Mouse (Mus musculus) lung, postnatal 14 days (tissue): ENCODE data around the gene Olfr520.
"Not testable (repeated sequence)": the region's sequence is repeated elsewhere in the genome, so short reads cannot be mapped to it uniquely, and the experiment has no call there.

Experiments used
- DNase-seq: peaks from one replicate; pipeline ENCODE4 v3.0.0; 2021

Gene Olfr520

DNA sequence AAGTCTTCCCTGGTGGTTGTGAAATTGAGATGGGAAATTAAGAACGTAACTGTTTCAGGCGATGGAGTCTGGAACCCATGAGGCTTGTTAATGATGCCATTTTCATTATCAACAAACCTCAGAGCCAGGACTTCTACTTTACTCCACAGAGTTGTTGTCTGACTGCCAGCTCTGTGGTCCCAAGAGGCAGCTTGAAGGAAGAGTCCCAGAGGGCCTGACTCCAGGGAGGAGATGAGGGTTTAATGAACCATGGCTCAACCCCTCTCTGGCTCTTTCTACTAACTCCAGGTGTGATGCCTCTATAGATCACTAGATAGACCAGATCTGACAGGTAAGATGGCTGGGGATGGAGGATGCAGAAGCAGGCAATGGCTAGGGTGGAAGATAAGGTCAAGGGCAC is at the start of gene Olfr520:
TSS of gene Olfr520 (plus strand) at position 301 of the 400 bp plus-strand sequence.
- DNase-seq = no peak

DNA sequence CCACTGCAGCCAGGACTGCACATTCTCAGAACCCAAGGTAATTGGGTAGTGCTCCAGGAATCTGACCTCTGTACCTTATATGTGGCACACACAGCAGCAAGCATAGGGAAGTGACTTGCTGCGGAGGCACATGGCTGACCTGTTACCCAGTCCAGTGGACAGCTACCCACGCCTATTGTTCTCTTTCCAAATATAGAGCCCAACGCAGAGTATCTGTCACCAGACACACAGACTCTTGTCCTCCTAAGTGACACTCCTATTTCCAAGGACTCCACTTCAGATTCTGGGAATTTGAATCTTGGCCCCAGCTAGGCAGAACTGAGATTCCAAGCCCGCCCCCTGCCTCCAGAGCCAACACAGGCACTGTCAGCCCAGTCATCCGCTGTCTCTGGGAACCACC is 49.3 kb upstream of the Olfr520 start:
- peak; percentile 21 for DNase-seq

DNA sequence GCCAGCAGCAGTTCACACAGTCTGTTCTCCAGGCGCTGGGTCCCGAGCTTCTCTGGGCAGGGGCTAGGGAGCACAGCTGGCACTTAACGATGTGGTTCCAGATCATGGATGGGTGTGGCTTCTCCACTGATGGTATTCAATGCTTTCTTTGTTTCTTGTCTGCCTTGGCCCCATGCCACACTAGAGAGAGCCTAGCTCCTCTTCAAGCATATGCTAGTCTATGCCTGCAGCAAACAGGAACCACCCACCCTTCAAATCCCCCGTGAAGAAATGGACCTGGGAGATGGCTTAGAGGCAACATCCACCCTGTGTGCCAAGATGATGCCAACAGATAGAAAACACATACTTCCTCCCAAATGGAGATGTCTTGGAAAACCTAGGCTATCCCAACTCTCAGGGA is 46.0 kb upstream of the Olfr520 start:
- DNase-seq = no peak

DNA sequence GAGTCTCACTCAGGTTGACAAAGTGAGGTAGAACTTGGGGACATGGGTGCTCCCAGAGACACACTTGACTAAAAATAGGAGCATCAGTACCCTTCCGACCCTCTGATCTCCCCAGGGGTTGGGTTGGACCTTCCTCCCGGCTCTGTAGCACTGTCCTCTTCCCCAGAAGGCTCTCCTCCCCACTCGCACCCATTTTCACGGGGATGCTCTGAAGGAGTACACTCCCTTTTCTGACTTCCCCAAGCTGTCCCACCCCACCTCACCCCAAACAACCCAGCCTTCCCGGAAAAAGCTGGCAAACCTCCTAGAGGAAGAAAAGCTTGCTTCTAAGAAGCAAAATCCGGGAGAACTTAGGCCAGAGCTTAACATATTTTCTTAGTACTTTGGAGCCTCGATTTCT is 39.3 kb upstream of the Olfr520 start:
- DNase-seq = no peak

DNA sequence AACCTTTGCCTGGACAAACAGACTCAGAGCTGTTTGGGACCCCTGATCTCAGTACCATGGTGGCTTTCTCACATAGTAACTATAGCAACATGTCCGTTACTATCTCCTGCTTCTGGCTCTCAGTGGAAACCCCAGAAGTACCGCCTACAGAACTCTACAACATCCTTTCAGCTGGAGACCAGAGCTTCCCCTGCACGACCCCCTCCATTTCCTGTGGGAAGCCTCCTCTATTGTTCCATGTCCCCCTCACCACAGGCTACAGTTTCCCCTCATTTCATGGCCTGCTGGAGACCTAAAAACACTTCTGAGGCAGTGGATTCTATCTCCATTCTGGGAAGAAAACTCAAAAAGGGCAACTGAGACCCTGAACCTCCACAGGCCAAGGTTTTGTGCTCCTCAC is 37.7 kb upstream of the Olfr520 start:
- no peak for DNase-seq

DNA sequence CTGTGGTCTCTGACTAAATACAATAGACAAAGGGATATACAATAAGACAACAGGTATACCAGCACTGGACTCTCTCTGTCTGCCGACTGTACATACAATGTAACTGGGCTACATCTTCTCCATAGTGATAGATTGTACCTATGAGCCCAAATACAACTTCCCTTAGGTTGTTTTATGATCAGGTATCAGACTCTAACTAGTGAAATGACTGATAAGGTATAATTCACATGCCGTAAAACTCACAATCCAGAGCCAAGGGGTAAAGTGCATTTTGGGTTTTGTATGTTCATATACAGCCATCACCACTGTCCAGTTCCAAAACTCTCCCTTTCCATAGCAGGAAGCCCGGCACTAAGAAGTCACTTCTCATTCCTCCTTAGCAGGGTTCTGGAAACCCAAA is 36.7 kb upstream of the Olfr520 start:
- no peak for DNase-seq

DNA sequence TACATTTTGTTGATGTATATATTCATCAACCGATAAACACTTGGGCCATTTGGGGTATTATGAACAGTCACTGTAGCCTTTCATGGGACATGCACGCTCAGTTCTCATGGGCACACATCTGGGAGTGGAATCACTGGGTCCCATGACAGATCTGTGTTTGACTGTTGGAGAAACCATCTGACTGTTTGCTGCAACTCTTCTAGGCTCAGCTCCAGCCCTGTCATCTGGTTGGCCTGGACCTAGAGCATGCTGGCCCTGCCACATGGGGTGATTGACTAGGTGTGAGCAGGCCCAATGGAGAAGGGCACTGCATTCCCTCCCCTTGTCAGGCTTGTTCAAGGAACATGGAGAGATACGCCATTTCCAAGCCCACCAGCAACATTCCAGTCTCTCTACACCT is 36.1 kb upstream of the Olfr520 start:
- peak; percentile 22 for DNase-seq

DNA sequence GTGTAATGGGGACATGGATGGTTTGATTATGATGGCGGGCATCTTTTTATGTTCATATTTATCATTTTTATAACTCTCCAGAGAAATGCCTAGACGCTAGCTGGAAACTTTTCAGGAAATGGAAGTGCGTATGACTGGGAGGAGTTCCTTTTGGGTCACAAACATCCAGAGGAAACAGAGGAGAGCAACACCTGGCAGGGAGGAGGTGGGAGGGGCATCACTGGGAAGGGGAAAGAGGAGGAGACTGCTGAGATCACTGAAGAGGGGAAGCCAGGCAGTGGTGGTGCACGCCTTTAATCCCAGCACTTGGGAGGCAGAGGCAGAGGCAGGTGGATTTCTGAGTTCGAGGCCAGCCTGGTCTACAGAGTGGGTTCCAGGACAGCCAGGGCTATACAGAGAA is 35.6 kb upstream of the Olfr520 start:
- DNase-seq = not testable (repeated sequence)

DNA sequence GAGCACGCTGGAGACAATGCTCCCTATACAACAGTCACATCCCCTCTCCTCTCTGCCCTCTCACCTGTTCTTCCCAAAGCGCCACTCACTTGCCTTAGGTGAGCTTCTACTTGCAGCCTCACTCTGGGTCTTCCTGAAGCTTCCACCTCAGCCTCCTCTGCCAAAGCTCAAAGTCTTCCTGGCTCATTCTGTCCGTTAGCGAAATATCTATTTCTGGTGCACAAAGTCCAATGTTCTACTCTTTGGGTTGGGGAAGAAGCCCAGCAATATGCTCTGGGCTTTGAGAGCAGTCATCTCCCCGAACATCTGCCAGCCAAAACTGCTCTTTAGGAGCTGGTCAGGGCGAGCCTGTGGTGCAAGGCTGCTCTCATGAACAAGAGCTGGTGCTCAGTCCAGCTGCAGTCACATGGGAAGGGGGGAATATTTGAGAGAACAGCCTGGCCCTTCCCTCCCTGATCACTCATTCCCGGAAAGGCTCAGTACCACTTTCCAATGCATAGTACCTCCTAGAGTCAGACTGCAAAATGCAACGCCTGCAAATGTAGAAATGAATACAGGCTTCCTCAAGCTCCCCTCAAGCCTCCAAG is 34.5 kb upstream of the Olfr520 start:
- no peak for DNase-seq

DNA sequence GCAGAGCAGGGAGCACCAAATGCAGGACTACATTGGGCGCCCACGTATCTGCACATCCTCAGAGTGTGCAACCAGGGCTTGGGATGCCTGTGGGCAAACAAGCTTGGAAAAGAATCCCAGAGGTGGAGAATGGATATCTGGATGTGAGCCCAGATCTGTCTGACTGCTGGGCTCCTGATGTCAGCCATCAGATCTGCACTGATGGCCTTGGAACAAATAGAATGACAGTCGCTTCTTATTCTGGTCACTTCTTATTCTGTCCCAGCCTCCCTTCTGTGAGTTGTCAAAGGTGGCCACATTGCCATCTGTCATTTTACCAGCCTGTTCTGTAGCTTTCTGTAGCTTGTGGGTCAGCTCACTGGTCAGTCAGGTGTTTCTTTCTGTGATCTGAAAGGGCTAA is 31.5 kb upstream of the Olfr520 start:
- DNase-seq = no peak

DNA sequence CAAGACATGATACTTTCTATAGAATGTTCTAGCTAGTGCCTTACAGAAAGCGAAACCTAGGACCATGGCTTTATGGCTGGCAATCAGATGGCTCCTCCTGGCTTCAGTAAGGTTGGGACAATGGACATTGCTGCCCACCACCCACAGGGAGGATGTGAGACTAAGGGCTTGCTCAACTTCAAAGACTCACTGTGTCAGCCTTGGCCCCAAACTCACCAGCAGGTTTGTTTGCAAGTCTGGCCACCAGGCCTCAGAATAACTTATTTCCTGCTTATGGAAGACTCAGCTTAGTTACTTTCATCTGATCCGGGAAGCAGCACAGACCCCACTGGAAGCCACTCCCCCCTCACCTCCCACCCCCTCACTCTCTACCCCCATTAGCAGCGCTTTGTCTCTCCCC is 31.0 kb upstream of the Olfr520 start:
- DNase-seq = no peak

DNA sequence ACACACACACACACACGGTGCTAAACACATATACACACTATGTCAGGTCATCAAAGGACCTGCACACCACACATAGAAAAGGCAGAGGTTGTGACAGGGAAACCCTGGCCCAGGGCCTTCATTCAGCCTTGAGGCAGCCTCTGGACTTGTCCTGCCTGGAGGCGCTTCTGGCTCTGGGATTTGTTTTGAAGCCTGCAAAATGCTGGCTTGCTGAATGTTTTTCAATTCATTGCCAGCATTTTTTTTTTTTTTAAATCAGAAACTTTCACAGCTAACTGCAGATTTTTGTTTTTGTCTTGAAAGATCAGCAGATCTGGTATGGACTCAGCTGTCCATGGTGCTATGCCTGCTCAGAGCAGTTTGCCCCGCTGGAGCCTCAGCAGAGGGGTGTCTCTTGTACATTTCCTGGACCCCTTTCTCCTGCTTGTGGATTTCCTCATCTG is 30.3 kb upstream of the Olfr520 start:
- peak; percentile 27 for DNase-seq

DNA sequence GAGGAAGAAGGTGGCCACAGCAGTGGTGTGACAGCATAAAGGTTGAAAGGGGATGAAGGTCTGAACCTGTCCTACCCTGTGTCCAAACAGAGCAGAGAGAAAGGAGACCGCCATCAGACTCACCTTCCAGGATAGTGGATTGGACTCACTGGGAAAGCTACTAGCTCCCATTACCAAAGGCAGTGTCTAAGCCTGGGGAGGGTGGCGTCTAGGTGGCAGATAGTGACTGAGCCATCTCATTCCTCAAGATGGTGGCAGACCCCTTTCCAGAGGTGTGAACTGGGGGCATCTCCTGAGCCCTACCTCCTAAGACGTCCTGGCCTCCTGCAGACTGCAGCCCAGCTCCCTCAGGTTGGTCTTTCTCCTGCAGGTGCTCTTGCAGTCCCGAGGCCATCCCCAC is 29.4 kb upstream of the Olfr520 start:
- no peak for DNase-seq

DNA sequence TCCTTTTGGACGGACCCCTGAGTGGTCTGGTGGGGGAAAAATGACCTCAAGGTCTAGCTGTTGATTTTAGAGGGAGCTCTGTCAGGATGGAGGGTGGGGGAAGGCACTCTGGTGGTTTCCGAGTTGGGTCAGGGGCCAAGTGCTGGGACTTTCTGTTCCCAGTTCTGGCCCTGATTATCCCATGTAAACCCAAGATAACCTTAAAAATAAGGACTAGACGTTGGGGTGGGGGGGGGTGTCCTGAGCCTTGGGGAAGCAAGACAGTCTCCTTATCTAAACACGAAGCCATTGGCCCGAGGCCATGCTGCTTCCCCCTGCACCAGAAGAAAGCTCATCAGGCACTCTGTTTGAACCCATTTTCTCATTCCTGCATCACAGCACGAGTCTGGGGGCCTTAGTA is 27.9 kb upstream of the Olfr520 start:
- no peak for DNase-seq

DNA sequence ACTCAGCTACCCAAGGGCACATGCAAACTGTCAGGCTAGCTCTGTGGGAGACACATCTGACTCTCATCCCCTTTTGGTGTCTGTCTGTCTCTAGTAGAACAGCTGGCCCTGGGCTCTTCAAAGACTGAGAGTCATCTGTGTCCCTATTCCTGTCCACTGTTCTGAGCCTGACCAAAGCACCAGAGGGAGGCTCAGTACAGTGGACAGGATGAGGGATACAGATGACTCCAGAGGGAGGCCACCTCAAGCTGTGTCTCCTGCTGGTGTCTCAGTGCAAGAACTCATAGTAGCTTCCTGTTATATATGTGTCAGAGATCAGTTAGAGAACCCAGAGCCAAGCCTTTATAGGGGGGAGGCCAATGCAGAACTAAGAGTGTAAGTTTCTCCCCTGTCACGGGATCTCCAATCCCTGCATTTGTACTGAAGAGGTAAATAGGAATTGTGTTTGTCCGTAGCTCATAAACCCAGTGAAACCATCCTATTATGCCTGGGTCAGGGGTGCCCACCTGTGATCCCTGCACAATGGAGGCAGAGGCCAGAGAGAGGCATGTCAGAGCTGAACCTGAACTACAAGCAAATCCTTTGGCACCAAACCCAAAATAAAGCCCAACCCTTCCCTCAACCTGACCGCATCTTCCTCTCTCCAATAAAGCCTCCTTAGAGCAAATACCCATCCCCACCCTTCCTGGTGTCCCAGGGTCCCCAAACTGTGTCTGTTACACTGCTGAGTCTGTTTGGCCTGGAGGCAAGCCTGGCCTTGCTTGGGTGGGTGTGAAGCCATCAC is 25.1 kb upstream of the Olfr520 start:
- no peak for DNase-seq

DNA sequence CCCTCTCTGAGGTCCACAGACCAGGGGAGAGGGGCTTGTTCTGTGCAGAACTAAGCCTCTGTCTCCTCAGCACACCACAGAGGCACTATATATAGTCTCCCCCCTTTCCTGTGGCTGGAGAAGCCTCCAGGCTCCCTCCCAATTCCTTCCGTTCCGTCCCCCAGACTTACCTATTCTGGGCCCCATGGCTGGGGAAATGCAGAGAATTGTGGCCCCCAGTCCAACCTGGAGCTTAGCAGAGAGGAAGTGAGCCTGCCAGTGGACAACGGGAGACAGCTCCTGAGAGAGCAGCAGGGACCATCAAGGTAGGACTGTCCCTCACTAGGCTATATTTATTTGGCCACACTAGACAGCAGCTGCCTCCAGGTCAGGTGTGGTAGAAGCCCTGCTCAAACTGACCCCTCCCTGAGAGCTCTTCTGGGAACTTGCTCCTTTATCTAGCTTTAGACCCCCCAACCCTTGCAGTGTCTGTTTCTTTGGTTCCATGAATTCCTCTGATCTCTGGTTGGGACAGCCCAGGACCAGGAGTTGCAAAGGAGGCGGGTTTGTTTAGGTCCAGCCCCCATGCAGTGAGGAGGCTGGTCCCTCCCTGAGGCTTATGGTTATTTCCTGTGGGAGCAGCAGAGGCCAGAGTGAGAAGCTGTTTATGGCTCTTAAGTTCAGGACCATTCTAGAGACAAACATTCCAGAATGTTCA is 23.6 kb upstream of the Olfr520 start:
- peak; percentile 18 for DNase-seq

DNA sequence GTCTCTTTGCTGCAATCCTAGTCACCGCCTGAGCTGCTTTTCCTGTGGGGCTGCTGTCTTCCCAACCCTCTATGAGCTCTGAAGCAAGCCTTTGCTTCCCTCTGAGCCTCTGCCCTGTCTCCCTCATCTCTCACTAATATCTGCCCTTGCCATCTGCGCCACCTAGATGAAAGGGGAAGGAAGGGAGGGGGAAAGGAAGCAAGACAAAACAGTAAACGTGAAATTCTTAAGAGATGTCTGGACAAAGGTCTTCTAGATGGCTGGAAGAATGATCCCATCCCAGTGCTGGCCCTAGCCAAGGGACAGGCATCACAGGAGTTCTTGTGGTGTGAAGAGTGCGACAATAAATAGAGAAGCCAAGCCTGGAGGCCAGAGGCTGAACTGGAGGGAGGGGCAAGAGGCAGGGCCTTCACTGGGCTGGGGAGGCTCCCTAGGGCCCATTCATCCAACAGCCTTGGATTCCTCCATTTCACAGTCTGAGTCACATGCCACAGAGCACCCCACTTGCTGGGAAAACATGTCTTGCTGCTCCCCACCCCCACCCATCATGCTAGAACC is 23.0 kb upstream of the Olfr520 start:
- peak; percentile 40 for DNase-seq

DNA sequence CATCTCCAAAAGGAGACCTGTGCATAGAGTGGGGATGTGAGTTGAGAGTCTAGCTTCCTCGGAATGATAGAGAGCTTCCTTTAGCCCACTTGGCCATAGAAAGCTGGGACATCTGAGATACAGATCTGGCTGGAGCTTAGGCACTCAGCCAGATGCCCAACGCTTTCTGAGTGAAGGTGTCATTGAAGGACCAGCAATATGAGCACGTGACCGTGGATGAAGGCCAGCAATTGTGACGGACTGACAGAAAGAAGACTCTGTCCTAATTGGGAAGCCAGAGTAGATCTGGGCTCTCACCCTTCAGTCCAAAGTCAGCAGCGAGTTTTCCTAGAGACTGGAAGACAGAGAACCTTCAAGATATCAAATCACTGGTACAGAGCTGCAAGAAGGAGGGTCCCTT is 22.4 kb upstream of the Olfr520 start:
- DNase-seq = no peak

DNA sequence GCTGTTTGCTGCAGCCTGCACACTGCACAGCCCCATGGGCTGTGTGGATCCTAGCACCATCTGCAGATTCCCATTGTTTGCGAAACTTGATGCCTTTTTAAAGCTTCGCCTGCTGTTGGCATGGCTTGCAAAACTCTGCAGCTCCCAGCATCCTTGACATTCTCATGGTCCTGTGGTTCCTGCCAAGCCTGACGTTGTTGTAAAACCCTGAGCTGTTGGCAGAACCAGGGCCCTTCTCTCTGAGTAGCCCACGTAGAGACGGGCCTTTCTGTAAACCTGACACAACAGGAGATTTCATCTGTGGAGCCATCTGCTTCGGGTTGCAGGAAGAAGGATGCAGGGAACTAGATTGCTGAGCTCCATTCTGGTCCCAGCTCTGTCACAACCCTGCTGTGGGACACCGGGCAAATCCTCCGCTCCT is 21.8 kb upstream of the Olfr520 start:
- DNase-seq = no peak

DNA sequence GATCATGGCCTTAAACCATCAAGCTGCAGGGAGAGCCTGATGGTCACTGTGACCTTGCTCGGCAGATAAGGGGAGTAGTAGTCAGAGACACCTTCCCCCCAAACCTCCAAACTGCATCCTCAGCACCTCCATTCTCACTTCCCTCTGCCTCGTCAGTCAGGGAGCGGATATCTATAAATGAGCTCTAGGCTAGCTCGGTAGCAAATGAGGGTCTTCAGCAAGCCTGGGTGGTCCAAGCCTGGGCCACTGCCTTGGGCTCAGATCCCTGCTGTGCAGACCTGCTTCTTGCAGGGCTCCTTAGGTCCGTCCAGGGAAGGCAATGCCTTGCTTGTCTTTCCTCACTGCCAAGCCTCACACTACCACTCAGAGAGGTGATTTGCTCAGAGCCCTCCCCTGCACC is 21.3 kb upstream of the Olfr520 start:
- no peak for DNase-seq

DNA sequence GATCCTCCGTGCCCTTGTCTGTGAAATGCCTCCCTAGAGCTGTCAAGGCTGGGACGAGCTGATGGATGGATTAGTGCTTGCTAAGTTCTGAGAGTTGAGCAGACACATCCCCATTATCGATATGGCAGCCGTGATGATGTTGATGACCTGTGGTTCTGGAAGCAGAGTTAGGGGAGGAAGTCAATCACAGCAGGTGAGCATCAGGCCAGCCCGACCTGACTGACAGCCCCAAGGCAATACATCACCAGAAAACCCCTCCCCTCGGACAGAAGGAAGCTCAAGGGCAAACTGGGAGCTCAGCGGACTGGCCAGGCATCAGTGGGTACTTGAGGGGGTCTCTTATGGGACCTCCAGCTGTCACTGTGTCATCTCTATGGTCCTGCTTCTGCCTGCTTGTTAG is 20.1 kb upstream of the Olfr520 start:
- DNase-seq = no peak

DNA sequence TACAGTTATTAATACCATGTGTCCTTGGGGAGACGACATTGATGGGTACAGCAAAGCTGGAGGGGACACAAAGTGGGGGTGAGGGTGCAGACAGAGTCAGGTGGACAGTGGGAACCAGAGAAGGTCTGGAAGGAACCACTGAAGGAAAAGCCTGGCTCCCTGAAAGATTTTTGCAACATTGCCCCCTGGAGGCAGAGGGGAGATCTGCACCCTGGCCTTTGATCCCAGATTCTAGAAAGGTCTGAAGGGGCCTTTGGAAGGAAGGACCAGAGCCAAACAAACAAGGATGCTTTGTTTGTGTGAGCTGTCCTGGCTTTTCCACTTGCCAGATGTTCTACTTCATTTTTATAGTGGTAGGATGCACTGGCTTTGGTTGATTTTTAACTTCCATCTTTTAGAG is 19.6 kb upstream of the Olfr520 start:
- DNase-seq = peak; percentile 71

DNA sequence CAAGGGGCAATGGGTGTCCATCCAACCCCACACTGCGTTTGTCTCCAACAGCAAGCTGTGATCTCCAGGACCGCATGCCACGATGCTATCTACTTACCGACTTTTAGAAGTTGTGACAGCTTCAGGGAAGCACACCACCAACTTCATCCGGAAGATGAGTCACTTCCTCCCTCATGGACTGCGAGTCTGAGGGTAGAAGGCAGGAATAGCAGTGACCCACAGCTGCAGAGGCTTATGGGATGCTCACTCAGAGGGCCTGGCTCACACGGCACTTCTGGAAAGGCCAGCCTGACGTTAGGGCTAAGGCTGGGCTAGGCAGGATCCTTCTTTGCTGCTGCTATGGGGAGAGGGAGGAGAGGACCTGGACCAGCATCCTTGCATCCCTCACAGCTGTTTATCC is 18.9 kb upstream of the Olfr520 start, which contains the start of gene Slco2b1:
TSS of gene Slco2b1 (minus strand) at position 175 of the 400 bp plus-strand sequence.
- DNase-seq = no peak

DNA sequence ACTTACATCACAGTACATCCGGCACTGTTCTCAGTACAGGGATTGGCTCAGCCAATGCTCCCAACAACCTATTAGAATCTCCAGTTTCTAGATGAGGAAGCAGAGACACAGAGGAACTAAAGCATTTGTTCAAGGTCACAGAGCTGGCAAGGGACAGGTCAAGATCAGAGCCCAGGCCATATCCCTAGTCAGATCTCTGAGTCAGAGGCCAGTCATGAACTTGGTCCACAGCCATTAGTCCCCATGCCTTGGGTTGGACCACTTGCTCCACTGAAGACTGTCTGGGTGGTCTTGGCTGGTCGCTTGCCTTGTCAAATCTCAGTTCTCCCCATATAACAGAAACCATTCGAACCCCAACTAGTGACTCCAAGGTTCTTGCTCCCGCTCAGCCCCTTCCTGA is 17.6 kb upstream of the Olfr520 start:
- DNase-seq = no peak
